Comparison of ENCODE assay signal across 25 mouse cellular contexts in the genomic region with DNA sequence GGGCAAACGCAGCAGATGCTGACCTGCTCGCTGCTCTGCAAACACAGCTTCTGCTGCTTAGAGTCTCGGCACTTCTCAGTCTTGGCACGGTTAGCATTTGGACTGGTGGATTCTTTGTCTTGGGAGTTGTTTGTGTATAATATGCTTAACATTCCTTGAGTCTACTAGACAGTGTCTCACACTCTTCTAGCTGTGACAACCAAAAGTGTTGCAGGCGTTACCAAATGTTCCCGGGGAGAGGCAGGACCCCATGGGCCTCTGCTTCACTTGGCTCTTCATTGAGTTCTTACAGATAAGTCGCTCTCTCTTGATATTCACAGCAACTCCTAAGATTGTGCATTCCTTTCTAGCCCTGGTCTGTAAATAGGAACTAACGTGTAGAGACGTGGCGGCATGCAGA. TPM values are rescaled to one million over a fixed set of nuclear protein-coding genes. Genes with fewer than 3 reads are reported as not detected.
A peak's percentile ranks its signal among the peaks of the same experiment; 100 is the strongest.
DNase-seq lines count a peak whose midpoint lies in the region; ATAC-seq and TF ChIP-seq lines count a peak whose summit lies in the region.
"Had no signal": no experiment of that assay in that cellular context is flagged by ENCODE, and none has a peak within 500 bp of the region (broad histone marks: within the 10 kb centered on the region; RNA-seq: fewer than 3 reads in every experiment).

No protein-coding gene starts in this region.

- ATAC-seq in forebrain, postnatal 0 days = peak; percentile 20; the same call in 1 of the 2 replicates
- no peak for ATAC-seq in forebrain, embryonic 11.5 days (replicated peaks; ENCODE audit: low FRiP score)
- ATAC-seq: activated CD4-positive, CD25-positive, alpha-beta regulatory T cell, adult 4 months; CD4-positive, CD25-positive, alpha-beta regulatory T cell, adult 4 months; forebrain, embryonic 14.5 days; Patski had no signal

- no peak for TF ChIP-seq POLR2A in lung, adult 2 months (IDR thresholded peaks at IDR 0.05; ENCODE audit: borderline replicate concordance, extremely low read depth, low read depth, low read length)

- TF ChIP-seq CTCF in forebrain, postnatal 0 days (IDR thresholded peaks at IDR 0.05; ENCODE audit: low read depth) = no peak
- no peak for TF ChIP-seq CTCF in lung, adult 2 months (IDR thresholded peaks at IDR 0.05; ENCODE audit: insufficient read depth, low read length)

- H3K9me3 ChIP-seq in forebrain, postnatal 0 days (ENCODE audit: low read length) = no peaks in the 10 kb centered on the region
- H3K9me3 ChIP-seq in forebrain, embryonic 11.5 days (ENCODE audit: control insufficient read depth, low read length) = no peaks in the 10 kb centered on the region
- H3K9me3 ChIP-seq: embryonic facial prominence, embryonic 10.5 days; embryonic facial prominence, embryonic 12.5 days; forebrain, embryonic 12.5 days; G1E had no signal

- WGBS in forebrain, postnatal 0 days = 90% methylated on average over 10 of the region's 10 CpGs
- 92% methylated on average over 10 of the region's 10 CpGs for WGBS in forebrain, embryonic 11.5 days
- WGBS in lung, adult 2 months = 70% methylated on average over 10 of the region's 10 CpGs

- no peak overlapping the region for H3K4me3 ChIP-seq in forebrain, postnatal 0 days (ENCODE audit: low read depth, low read length)
- no peak overlapping the region for H3K4me3 ChIP-seq in forebrain, embryonic 11.5 days (ENCODE audit: low read depth, low read length)
- H3K4me3 ChIP-seq in lung, adult 2 months (replicated peaks; ENCODE audit: extremely low read depth, low read depth, low read length) = no peak overlapping the region
- H3K4me3 ChIP-seq: embryonic facial prominence, embryonic 10.5 days; embryonic facial prominence, embryonic 12.5 days; forebrain, embryonic 12.5 days had no signal

- H3K27ac ChIP-seq in forebrain, postnatal 0 days (ENCODE audit: low read depth, low read length) = no peak overlapping the region
- no peak overlapping the region for H3K27ac ChIP-seq in forebrain, embryonic 11.5 days (ENCODE audit: low read depth, low read length)
- H3K27ac ChIP-seq: embryonic facial prominence, embryonic 10.5 days; embryonic facial prominence, embryonic 12.5 days; forebrain, embryonic 12.5 days had no signal

- H3K4me2 ChIP-seq in forebrain, postnatal 0 days (ENCODE audit: low read depth) = no peak overlapping the region
- H3K4me2 ChIP-seq in forebrain, embryonic 11.5 days (ENCODE audit: low read depth, low read length, severe bottlenecking) = no peak overlapping the region
- H3K4me2 ChIP-seq: embryonic facial prominence, embryonic 12.5 days; forebrain, embryonic 12.5 days had no signal

- no peak for DNase-seq in forebrain, postnatal 0 days
- no peak for DNase-seq in forebrain, embryonic 11.5 days (ENCODE audit: low spot score)
- peak; percentile 42 to 49 for DNase-seq in lung, adult 18-20 months
- DNase-seq in lung, adult 2 months = no peak
- DNase-seq in lung, postnatal 10 days = peak; percentile 49
- peak; percentile 49 for DNase-seq in lung, postnatal 36 days
- no peak for DNase-seq in urinary bladder, postnatal 36 days (ENCODE audit: low spot score in 2 of 2)
- DNase-seq: adrenal gland, adult 8-10 months; adrenal gland, postnatal 14 days; adrenal gland, postnatal 36 days; B cell, adult 2 months; cerebellum, adult 11-12 months; cerebellum, adult 2 months; cerebellum, adult 9-10 months; cerebellum, postnatal 10 days; cerebellum, postnatal 25 days had no signal

- peaks cover 98% of the 10 kb centered on the region for H3K36me3 ChIP-seq in forebrain, postnatal 0 days (ENCODE audit: insufficient read depth)
- H3K36me3 ChIP-seq in forebrain, embryonic 11.5 days (ENCODE audit: control insufficient read depth, insufficient read depth, low read length) = peaks cover 36% of the 10 kb centered on the region; the same call in 1 of the 2 replicates

- H3K27me3 ChIP-seq in forebrain, postnatal 0 days (ENCODE audit: insufficient read depth, low read length) = no peaks in the 10 kb centered on the region
- H3K27me3 ChIP-seq in forebrain, embryonic 11.5 days (ENCODE audit: control insufficient read depth, insufficient read depth, low read length) = no peaks in the 10 kb centered on the region
- H3K27me3 ChIP-seq: CH12.LX; embryonic facial prominence, embryonic 12.5 days; forebrain, embryonic 12.5 days; Patski had no signal

- H3K9ac ChIP-seq in forebrain, postnatal 0 days = no peak overlapping the region
- no peak overlapping the region for H3K9ac ChIP-seq in forebrain, embryonic 11.5 days (ENCODE audit: low read length)
- H3K9ac ChIP-seq: embryonic facial prominence, embryonic 12.5 days; forebrain, embryonic 12.5 days had no signal

- no peaks in the 10 kb centered on the region for H3K4me1 ChIP-seq in forebrain, postnatal 0 days (ENCODE audit: insufficient read depth)
- H3K4me1 ChIP-seq in forebrain, embryonic 11.5 days (replicated peaks; ENCODE audit: control insufficient read depth, insufficient read depth, low read length) = no peaks in the 10 kb centered on the region
- peaks cover 6% of the 10 kb centered on the region for H3K4me1 ChIP-seq in lung, adult 2 months (ENCODE audit: control insufficient read depth, insufficient read depth, low read length)
- H3K4me1 ChIP-seq: embryonic facial prominence, embryonic 10.5 days; embryonic facial prominence, embryonic 12.5 days; forebrain, embryonic 12.5 days had no signal

RNA-seq across cellular contexts. Expression of a gene that starts 8.2 kb away (rescaled TPM):
- 34.6 and 41.9 TPM in 2 replicates for total RNA-seq in forebrain, postnatal 0 days (2014; rRNA removed)
- polyA plus RNA-seq in forebrain, postnatal 0 days (2015; fragmentation: Nextera tagmentation; extraction: Ambion mirVana) = 51.0 and 60.0 TPM in 2 replicates
- polyA plus RNA-seq in forebrain, embryonic 11.5 days (2014; fragmentation: Nextera tagmentation; extraction: Ambion mirVana) = 105 and 107 TPM in 2 replicates
- polyA plus RNA-seq in lung, adult 2 months (2012; rRNA removed) = 35.8 and 55.7 TPM in 2 replicates

RNA-seq across cellular contexts. Expression of a gene that starts 38.0 kb away (rescaled TPM):
- total RNA-seq in forebrain, postnatal 0 days (2014; rRNA removed) = 8.7 TPM in 2 replicates
- 5.9 and 6.2 TPM in 2 replicates for polyA plus RNA-seq in forebrain, postnatal 0 days (2015; fragmentation: Nextera tagmentation; extraction: Ambion mirVana)
- polyA plus RNA-seq in forebrain, embryonic 11.5 days (2014; fragmentation: Nextera tagmentation; extraction: Ambion mirVana) = 3.0 and 3.1 TPM in 2 replicates
- polyA plus RNA-seq in lung, adult 2 months (2012; rRNA removed) = 1.2 and 1.7 TPM in 2 replicates

RNA-seq across cellular contexts. Expression of a gene that starts 45.9 kb away (rescaled TPM):
- total RNA-seq in forebrain, postnatal 0 days (2014; rRNA removed) = 0.43 and 0.62 TPM in 2 replicates
- polyA plus RNA-seq in forebrain, postnatal 0 days (2015; fragmentation: Nextera tagmentation; extraction: Ambion mirVana) = 0.47 and 0.60 TPM in 2 replicates
- polyA plus RNA-seq in forebrain, embryonic 11.5 days (2014; fragmentation: Nextera tagmentation; extraction: Ambion mirVana) = 2.7 and 4.5 TPM in 2 replicates
- polyA plus RNA-seq in lung, adult 2 months (2012; rRNA removed) = 281 and 352 TPM in 2 replicates
- total RNA-seq: G1E had no signal
- polyA plus RNA-seq: G1E had no signal

Comparison
In these comparisons a context has a peak if more than half of its experiments do, and no peak if none do; other contexts are left out.
1. DNase-seq: peak in lung, adult 18-20 months (2 of 2), lung, postnatal 10 days (single experiment) and lung, postnatal 36 days (single experiment); none in forebrain, postnatal 0 days (single experiment), forebrain, embryonic 11.5 days (single experiment), lung, adult 2 months (single experiment) and urinary bladder, postnatal 36 days (0 of 2).
2. RNA of a gene that starts 45.9 kb away (polyA plus RNA-seq): 281 to 352 TPM in lung, adult 2 months; 2.7 to 4.5 TPM in forebrain, embryonic 11.5 days and 0.47 to 0.60 TPM in forebrain, postnatal 0 days; every median in the first group is over 10 times any median in the second.